Mouse (Mus musculus) CH12.LX (cell line): Measurements from ENCODE around the gene Gna12. TPM values are rescaled to one million over a fixed set of nuclear protein-coding genes. Genes with fewer than 3 reads are reported as not detected.

ENCODE experiments used
- DNase-seq: peaks from one replicate; pipeline ENCODE4 v3.0.0-alpha.2; 2013; ENCODE audit errors: extremely low read depth
- H3K27ac ChIP-seq: 2 replicates; pipeline ENCODE4 v1.5.1; 2012; ENCODE audit warnings: low read depth, mild to moderate bottlenecking, control low read depth, moderate library complexity; ENCODE audit not compliant: insufficient read depth
- H3K27me3 ChIP-seq: replicated peaks from 2 replicates; pipeline ENCODE3; 2012; ENCODE audit warnings: inconsistent platforms
- H3K36me3 ChIP-seq, 2 experiments: replicated peaks in 1 of 2; 2 replicates each; pipeline versions ENCODE3 to v1.6.1; 2012; ENCODE audit warnings: inconsistent platforms in 1 of 2, low read length in 1 of 2, mild to moderate bottlenecking in 1 of 2, mixed read lengths in 1 of 2, moderate library complexity in 1 of 2; ENCODE audit not compliant: control insufficient read depth in 1 of 2, insufficient read depth in 1 of 2
- H3K4me1 ChIP-seq, 2 experiments: 2 replicates each; pipeline ENCODE4 v1.6.1; 2012; ENCODE audit warnings: inconsistent platforms in 1 of 2, moderate library complexity in 1 of 2; ENCODE audit not compliant: insufficient read depth in 2 of 2, control insufficient read depth in 1 of 2
- H3K4me2 ChIP-seq: 2 replicates; pipeline ENCODE4 v1.6.1; 2012; ENCODE audit warnings: low read depth, mild to moderate bottlenecking, control low read depth; ENCODE audit not compliant: poor library complexity, insufficient read depth, severe bottlenecking
- H3K4me3 ChIP-seq, 3 experiments: fragments of 150-350 bp in 1 of 3; sonication (generic) in 1 of 3; replicated peaks in 1 of 3; 2 replicates each; pipeline versions ENCODE3 to v1.5.1; 2011 to 2012; ENCODE audit warnings: low read depth in 2 of 3, low read length in 2 of 3, mild to moderate bottlenecking in 2 of 3, moderate library complexity in 2 of 3, control low read depth in 1 of 3, improper control_type of control experiment in 1 of 3, inconsistent platforms in 1 of 3, mixed read lengths in 1 of 3; ENCODE audit not compliant: poor library complexity in 1 of 3
- H3K79me2 ChIP-seq: replicated peaks from 2 replicates; pipeline ENCODE4 v1.6.1; 2012; ENCODE audit warnings: mild to moderate bottlenecking, moderate library complexity; ENCODE audit not compliant: control insufficient read depth, poor library complexity, insufficient read depth, severe bottlenecking; ENCODE audit errors: extremely low read depth
- H3K9ac ChIP-seq: 2 replicates; pipeline ENCODE4 v1.6.1; 2012; ENCODE audit warnings: low read depth, mild to moderate bottlenecking, control low read depth, moderate library complexity; ENCODE audit not compliant: insufficient read depth
- H3K9me3 ChIP-seq: replicated peaks from 2 replicates; pipeline ENCODE3; 2012; ENCODE audit warnings: low read length, inconsistent platforms, mixed read lengths
- BHLHE40 ChIP-seq: IDR thresholded peaks from 2 replicates; pipeline ENCODE4 v1.6.1; 2011; ENCODE audit warnings: mild to moderate bottlenecking, low read depth, low read length, improper control_type of control experiment
- CHD1 ChIP-seq: IDR thresholded peaks from 2 replicates; pipeline ENCODE4 v1.6.1; 2012; ENCODE audit warnings: low read depth, low read length, improper control_type of control experiment, inconsistent platforms
- CHD2 ChIP-seq: IDR thresholded peaks from 2 replicates; pipeline ENCODE4 v1.6.1; 2011; ENCODE audit warnings: low read length, improper control_type of control experiment
- CTCF ChIP-seq, 2 experiments: IDR thresholded peaks in 1 of 2; conservative IDR thresholded peaks in 1 of 2; 2 replicates each; pipeline ENCODE4 v1.5.1; 2011 to 2012; ENCODE audit warnings: low read depth in 2 of 2, low read length in 2 of 2, improper control_type of control experiment in 1 of 2, inconsistent platforms in 1 of 2, mild to moderate bottlenecking in 1 of 2, moderate library complexity in 1 of 2
- E2F4 ChIP-seq: IDR thresholded peaks from 2 replicates; pipeline ENCODE4 v1.6.1; 2011; ENCODE audit warnings: low read depth, low read length, improper control_type of control experiment; ENCODE audit not compliant: insufficient replicate concordance
- ETS1 ChIP-seq: conservative IDR thresholded peaks from 2 replicates; pipeline ENCODE4 v1.6.1; 2012; ENCODE audit warnings: low read depth, mild to moderate bottlenecking, inconsistent platforms, low read length, improper control_type of control experiment, moderate library complexity
- GABPA ChIP-seq: IDR thresholded peaks from 2 replicates; pipeline ENCODE4 v1.6.1; 2012; ENCODE audit warnings: low read depth, low read length, improper control_type of control experiment, inconsistent platforms; ENCODE audit not compliant: insufficient replicate concordance
- IRF4 ChIP-seq: IDR thresholded peaks from 2 replicates; pipeline ENCODE4 v1.6.1; 2014; ENCODE audit warnings: low read depth, mild to moderate bottlenecking, inconsistent platforms, low read length, improper control_type of control experiment
- JUND ChIP-seq: conservative IDR thresholded peaks from 2 replicates; pipeline ENCODE4 v1.6.1; 2011; ENCODE audit warnings: low read depth, low read length, improper control_type of control experiment
- KAT2A ChIP-seq: IDR thresholded peaks from 2 replicates; pipeline ENCODE4 v1.6.1; 2012; ENCODE audit warnings: low read length, improper control_type of control experiment, inconsistent platforms; ENCODE audit not compliant: insufficient replicate concordance
- MAX ChIP-seq: IDR thresholded peaks from 2 replicates; pipeline ENCODE4 v1.6.1; 2011; ENCODE audit warnings: low read length, improper control_type of control experiment
- PAX5 ChIP-seq: IDR thresholded peaks from 2 replicates; pipeline ENCODE4 v1.6.1; 2012; ENCODE audit warnings: low read length, inconsistent platforms, mixed read lengths
- RCOR1 ChIP-seq: conservative IDR thresholded peaks from 2 replicates; pipeline ENCODE4 v1.6.1; 2012; ENCODE audit warnings: low read depth, mild to moderate bottlenecking, inconsistent platforms, low read length, improper control_type of control experiment
- SMC3 ChIP-seq: IDR thresholded peaks from 2 replicates; pipeline ENCODE4 v1.6.1; 2011; ENCODE audit warnings: low read depth, low read length, improper control_type of control experiment
- TBP ChIP-seq: conservative IDR thresholded peaks from 2 replicates; pipeline ENCODE4 v1.6.1; 2011; ENCODE audit warnings: low read depth, low read length, improper control_type of control experiment
- TCF12 ChIP-seq: IDR thresholded peaks from 2 replicates; pipeline ENCODE4 v1.6.1; 2014; ENCODE audit warnings: low read depth, mild to moderate bottlenecking, inconsistent platforms, low read length, improper control_type of control experiment
- UBTF ChIP-seq: IDR thresholded peaks from 2 replicates; pipeline ENCODE4 v1.6.1; 2012; ENCODE audit warnings: low read depth, mild to moderate bottlenecking, inconsistent platforms, low read length, improper control_type of control experiment, moderate library complexity
- USF1 ChIP-seq: IDR thresholded peaks from 2 replicates; pipeline ENCODE4 v1.6.1; 2014; ENCODE audit warnings: low read depth, mild to moderate bottlenecking, inconsistent platforms, low read length, improper control_type of control experiment
- ZC3H11A ChIP-seq: IDR thresholded peaks from 2 replicates; pipeline ENCODE4 v1.6.1; 2012; ENCODE audit warnings: low read depth, mild to moderate bottlenecking, inconsistent platforms, low read length, improper control_type of control experiment
- ZKSCAN1 ChIP-seq: IDR thresholded peaks from 2 replicates; pipeline ENCODE4 v1.6.1; 2012; ENCODE audit warnings: low read depth, inconsistent platforms, low read length, improper control_type of control experiment, borderline replicate concordance
- ZMIZ1 ChIP-seq: IDR thresholded peaks from 2 replicates; pipeline ENCODE4 v1.6.1; 2012; ENCODE audit warnings: low read depth, mild to moderate bottlenecking, inconsistent platforms, low read length, improper control_type of control experiment
- dilution Hi-C: fragments of 300-500 bp; cut with MboI; formaldehyde crosslinking; loops from 2 replicates; pipeline ENCODE4 v1.14.3; 2020; ENCODE audit warnings: low sequenced_read_pairs; ENCODE audit not compliant: extremely low pct_unique_long_range_greater_than_20kb, extremely low pct_ligation_motif_present
- in situ Hi-C: fragments of 300-500 bp; cut with MboI; formaldehyde crosslinking; loops from 3 replicates; pipeline ENCODE4 v1.14.3; 2019; ENCODE audit warnings: low sequenced_read_pairs, low pct_ligation_motif_present, low pct_unique_long_range_greater_than_20kb, mixed read lengths
- polyA plus RNA-seq: library from polyadenylated mRNA; unstranded; fragments of >175 nt; gene quantifications from 2 replicates; pipeline ENCODE4 v1.2.1, GENCODE M21; 2012; ENCODE audit warnings: low read depth; ENCODE audit not compliant: insufficient read length
- total RNA-seq, 2 experiments: library from RNA; depleted of rRNA; stranded (reverse); fragments of 300-350 nt in 1 of 2; fragments of >200 nt in 1 of 2; gene quantifications; 2 replicates each; pipeline ENCODE4 v1.2.3; 2012 to 2014

The Gna12 gene
- total and polyA plus RNA-seq, 3 experiments, result 11.5 to 15.8 (median 15.4) TPM

DNA sequence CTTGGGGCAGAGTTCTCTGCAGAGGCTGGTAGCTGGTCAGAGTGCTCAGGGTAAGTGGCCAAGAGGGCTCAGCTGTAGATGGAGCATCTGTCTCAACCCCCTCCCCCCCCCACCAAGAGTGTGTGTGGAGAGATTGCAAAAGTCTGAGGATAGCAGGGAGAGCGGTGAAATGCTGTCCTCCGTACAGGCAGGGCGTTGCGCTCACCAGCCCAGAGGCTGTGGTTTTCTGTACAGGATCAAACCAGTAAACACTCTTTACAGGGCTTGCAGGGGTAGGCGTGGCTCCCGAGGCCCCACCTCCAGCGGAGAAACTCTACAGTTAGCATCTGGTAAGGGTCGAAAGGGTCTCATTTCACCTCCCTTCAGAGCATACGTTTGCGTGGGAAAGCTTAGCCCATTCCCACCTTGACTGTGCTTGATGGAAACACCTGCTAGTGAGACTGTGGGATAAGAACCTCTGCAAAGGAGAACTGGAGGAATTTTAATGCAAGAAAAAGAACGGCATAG is 42.4 kb upstream of the Gna12 start:
- Histone ChIP-seq H3K4me3 (no peak overlapping the region), H3K27me3 (no peaks in the 10 kb centered on the region), H3K79me2 (no peaks in the 10 kb centered on the region), H3K4me1 (peaks cover 4 to 9% of the 10 kb centered on the region in 2 experiments; a peak in 3 of 4 replicates), H3K4me2 (no peak overlapping the region), H3K27ac (no peak overlapping the region), H3K36me3 (peaks cover 51 to 65% of the 10 kb centered on the region in 2 experiments), H3K9me3 (peaks cover 6% of the 10 kb centered on the region), H3K9ac (no peak overlapping the region)
- no peak for TF ChIP-seq TCF12
- no peak for TF ChIP-seq CTCF (conservative IDR thresholded peaks at IDR 0.05 in 1 of 2, IDR thresholded peaks at IDR 0.05 in 1 of 2; ENCODE audit: low read depth in 2 of 2, low read length in 2 of 2)
- TF ChIP-seq SMC3, result no peak
- no peak for TF ChIP-seq CHD1
- no peak for TF ChIP-seq GABPA
- no peak for TF ChIP-seq IRF4
- no peak for TF ChIP-seq MAX
- TF ChIP-seq PAX5, result no peak
- no peak for TF ChIP-seq ZKSCAN1
- TF ChIP-seq RCOR1, result no peak
- TF ChIP-seq TBP, result no peak
- TF ChIP-seq USF1, result no peak
- TF ChIP-seq ZC3H11A, result no peak
- no peak for TF ChIP-seq BHLHE40
- dilution Hi-C loops (no loop called here), in situ Hi-C loops (loop anchor here (10.0 kb wide), 1 partner anchor 212 kb away; no protein-coding TSS in a partner anchor)
- DNase-seq, result no peak

DNA sequence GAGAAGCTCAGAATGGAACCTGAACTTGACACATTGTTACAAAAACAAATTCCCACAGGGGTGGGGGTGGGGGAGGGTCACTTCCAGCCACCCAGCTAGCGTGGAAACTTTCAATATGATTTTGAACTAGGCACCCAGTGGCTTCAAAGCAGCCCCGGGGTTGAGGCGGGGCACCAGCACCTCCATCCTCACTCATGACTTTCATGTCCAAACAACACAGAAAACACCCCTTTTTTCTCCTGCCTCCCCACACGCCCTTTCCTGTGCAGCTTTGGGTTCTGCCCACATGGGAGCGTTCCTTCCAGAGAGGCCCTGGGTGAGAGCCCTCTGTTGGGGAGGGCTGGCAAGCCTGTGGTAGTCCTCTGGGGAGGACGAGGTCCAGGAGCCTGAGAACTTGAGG is 41.0 kb upstream of the Gna12 start:
- H3K27ac ChIP-seq, result peak overlapping the region; percentile 11; the same call in 1 of the 2 replicates
- no peak overlapping the region for H3K4me3 ChIP-seq
- no peak for TF ChIP-seq UBTF
- no peak for TF ChIP-seq KAT2A
- no peak for TF ChIP-seq ZMIZ1
- TF ChIP-seq ETS1, result no peak
- TF ChIP-seq IRF4, result peak; percentile 50; the same call in 1 of the 2 replicates
- TF ChIP-seq E2F4, result no peak
- TF ChIP-seq JUND, result no peak
- no peak for TF ChIP-seq CHD2
- TF ChIP-seq TCF12, result no peak
- H3K9me3 ChIP-seq, result peaks cover 6% of the 10 kb centered on the region
- no peak for DNase-seq
- H3K36me3 ChIP-seq, result peaks cover 38 to 51% of the 10 kb centered on the region in 2 experiments
- no peaks in the 10 kb centered on the region for H3K79me2 ChIP-seq
- no peaks in the 10 kb centered on the region for H3K27me3 ChIP-seq
- in situ Hi-C loops, result loop anchor here (10.0 kb wide), 1 partner anchor 214 kb away; no protein-coding TSS in a partner anchor
- dilution Hi-C loops, result no loop called here
- H3K4me2 ChIP-seq, result no peak overlapping the region
- peaks cover 4 to 9% of the 10 kb centered on the region in 2 experiments; a peak in 3 of 4 replicates for H3K4me1 ChIP-seq
- no peak overlapping the region for H3K9ac ChIP-seq
